Mouse (Mus musculus) small intestine, adult 2 months (tissue): ENCODE results near the gene Ap2m1. TPM values are rescaled to one million over a fixed set of nuclear protein-coding genes. Genes with fewer than 3 reads are reported as not detected.

Source experiments
- H3K27ac ChIP-seq: fragments of 200-500 bp; 2 replicates; pipeline ENCODE4 v1.5.1; 2012; ENCODE audit warnings: low read depth, low read length, control low read depth, inconsistent platforms; ENCODE audit not compliant: insufficient read depth
- H3K27me3 ChIP-seq: fragments of 200-500 bp; 2 replicates; pipeline ENCODE4 v1.6.1; 2012; ENCODE audit warnings: mild to moderate bottlenecking, moderate library complexity, low read length, inconsistent platforms; ENCODE audit not compliant: control insufficient read depth, insufficient read depth
- H3K36me3 ChIP-seq: fragments of 200-500 bp; 2 replicates; pipeline ENCODE4 v1.6.1; 2012; ENCODE audit warnings: mild to moderate bottlenecking, low read length, control low read depth, inconsistent platforms; ENCODE audit not compliant: control insufficient read depth, insufficient read depth
- H3K4me1 ChIP-seq: fragments of 200-500 bp; 2 replicates; pipeline ENCODE4 v1.6.1; 2012; ENCODE audit warnings: low read length, inconsistent platforms, mixed read lengths; ENCODE audit not compliant: control insufficient read depth, insufficient read depth, insufficient read length
- H3K4me3 ChIP-seq: fragments of 200-500 bp; 2 replicates; pipeline ENCODE4 v1.5.1; 2012; ENCODE audit warnings: low read depth, mild to moderate bottlenecking, control low read depth, inconsistent platforms, low read length, moderate library complexity
- CTCF ChIP-seq: fragments of 200-500 bp; IDR thresholded peaks from 2 replicates; pipeline ENCODE4 v1.5.1; 2012; ENCODE audit warnings: low read depth, mild to moderate bottlenecking, control low read depth, inconsistent platforms, low read length, moderate library complexity, mixed read lengths; ENCODE audit not compliant: insufficient replicate concordance, insufficient read length; ENCODE audit errors: extremely low read depth
- POLR2A ChIP-seq: fragments of 200-500 bp; IDR thresholded peaks from 2 replicates; pipeline ENCODE4 v1.6.1; 2012; ENCODE audit warnings: low read depth, mild to moderate bottlenecking, control low read depth, inconsistent platforms, low read length, moderate library complexity
- WGBS: fragments of 180-500 bp; shearing (Covaris S2); methylation state at CpG from one replicate; pipeline ENCODE4 v1.1.7; 2018; 5-methylcytosine and 5-hydroxymethylcytosine counted together
- polyA plus RNA-seq: library from polyadenylated mRNA; depleted of rRNA; stranded (reverse); fragments of >200 nt; gene quantifications from 2 replicates; pipeline ENCODE4 v1.2.3, GENCODE M21; 2012

Gene Ap2m1
- polyA plus RNA-seq, 1 experiment = 508 TPM

DNA sequence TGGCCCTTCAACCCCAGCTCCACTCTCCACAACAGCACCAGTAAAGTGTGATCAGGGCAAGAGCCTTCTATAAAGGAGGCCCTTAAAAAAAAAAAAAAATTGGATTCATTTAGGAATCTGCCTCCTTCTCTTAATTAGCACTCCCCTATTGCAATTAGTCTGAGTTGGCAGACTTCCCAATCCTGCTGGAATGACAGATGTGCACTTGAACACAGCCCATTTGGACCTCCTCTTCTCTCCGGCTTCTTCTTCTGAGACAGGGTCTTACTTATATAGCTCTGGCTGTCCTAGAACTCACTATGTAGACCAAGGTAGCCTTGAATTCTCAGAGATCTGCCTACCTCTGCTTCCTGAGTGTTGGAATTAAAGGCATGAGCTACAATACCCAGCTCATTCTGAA, 5.9 kb upstream of the Ap2m1 start:
- H3K4me3 ChIP-seq = no peak overlapping the region
- H3K4me1 ChIP-seq = no peaks in the 10 kb centered on the region
- peaks cover 61% of the 10 kb centered on the region for H3K36me3 ChIP-seq
- 76% methylated on average over 1 of the region's 1 CpGs for WGBS
- no peaks in the 10 kb centered on the region for H3K27me3 ChIP-seq
- no peak overlapping the region for H3K27ac ChIP-seq
- TF ChIP-seq POLR2A (no peak), CTCF (no peak)

DNA sequence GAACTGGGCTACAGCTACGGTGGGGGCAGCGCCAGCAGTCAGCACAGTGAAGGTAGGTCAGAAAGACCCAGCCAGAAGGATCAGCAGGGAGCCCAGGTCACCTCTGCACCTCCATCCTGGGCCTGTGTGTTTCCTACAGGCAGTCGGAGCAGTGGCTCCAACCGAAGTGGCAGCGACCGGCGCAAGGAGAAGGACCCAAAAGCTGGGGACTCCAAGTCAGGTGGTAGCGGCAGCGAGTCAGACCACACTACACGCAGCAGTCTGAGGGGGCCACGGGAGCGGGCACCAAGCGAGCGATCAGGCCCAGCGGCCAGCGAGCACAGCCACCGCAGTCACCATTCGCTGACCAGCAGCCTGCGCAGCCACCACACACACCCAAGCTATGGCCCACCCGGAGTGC, 4.3 kb upstream of the Ap2m1 start:
- TF ChIP-seq CTCF = no peak
- TF ChIP-seq POLR2A = no peak
- H3K4me3 ChIP-seq = no peak overlapping the region
- H3K4me1 ChIP-seq = no peaks in the 10 kb centered on the region
- no peaks in the 10 kb centered on the region for H3K27me3 ChIP-seq
- H3K36me3 ChIP-seq = peaks cover 49% of the 10 kb centered on the region
- no peak overlapping the region for H3K27ac ChIP-seq
- WGBS = 97% methylated on average over 20 of the region's 20 CpGs

DNA sequence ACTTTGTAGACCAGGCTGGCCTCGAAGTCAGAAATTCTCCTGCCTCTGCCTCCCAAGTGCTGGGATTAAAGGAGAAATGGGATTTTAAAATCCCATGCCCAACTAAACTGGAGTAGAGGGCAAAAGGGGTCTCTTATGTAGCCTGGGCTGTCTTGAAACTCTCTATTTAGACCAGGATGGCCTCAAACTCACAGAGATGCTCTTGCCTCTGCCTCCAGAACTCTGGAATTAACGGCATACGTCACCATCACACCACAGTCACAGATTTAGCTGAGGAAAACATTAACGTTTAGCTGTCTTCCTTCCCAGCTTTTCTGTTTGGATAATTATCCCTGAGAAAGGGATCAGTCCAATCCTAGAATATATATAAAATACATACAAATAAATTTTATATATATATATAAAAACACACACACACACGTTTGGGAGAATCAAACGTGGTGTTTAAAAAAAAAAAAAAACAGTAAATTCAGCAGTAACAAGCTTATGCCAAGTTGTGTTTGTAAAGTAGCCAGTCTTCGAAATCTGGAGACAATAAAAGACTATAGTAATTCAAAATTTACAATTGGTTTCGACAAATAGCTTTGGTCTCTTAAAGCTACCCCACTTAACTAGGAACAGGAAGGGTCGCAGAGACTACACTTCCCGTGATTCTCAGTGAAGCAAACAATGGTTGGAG, 522 bp upstream of the Ap2m1 start:
- H3K27me3 ChIP-seq = no peaks in the 10 kb centered on the region
- WGBS = 28% methylated on average over 10 of the region's 10 CpGs
- TF ChIP-seq POLR2A (no peak), CTCF (no peak)
- peaks cover 10% of the 10 kb centered on the region for H3K4me1 ChIP-seq
- H3K36me3 ChIP-seq = peaks cover 35% of the 10 kb centered on the region
- H3K27ac ChIP-seq = no peak overlapping the region
- H3K4me3 ChIP-seq = no peak overlapping the region

DNA sequence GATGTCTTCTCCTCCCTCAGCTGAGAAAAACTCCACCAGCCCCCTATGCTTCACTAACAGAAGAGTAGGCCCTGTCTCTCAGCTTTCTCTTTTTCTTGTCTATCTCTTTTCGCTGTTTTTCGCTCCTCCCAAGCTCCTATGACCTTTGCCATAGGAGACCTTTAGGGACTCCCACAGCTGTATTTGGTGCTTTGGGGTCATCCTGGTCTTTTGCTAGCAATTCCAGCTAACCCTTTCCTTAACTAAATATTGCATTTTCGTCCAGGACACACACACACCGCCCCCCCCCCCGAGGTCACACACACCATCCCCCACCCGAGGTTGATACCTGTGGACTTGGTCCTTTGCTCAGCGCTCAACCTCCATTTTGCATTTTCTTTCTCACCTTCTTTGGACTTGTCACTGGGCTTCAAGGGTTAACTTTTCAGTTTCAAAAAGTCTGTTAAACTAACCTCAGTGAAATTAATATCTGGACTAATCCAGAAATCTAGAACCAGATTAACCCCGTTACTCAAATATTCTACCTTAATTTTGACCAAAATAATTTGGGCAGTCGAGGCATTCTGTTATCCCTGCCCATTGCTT, 895 bp downstream of the Ap2m1 start:
- Histone ChIP-seq H3K36me3 (peaks cover 39% of the 10 kb centered on the region), H3K27me3 (no peaks in the 10 kb centered on the region), H3K27ac (peak overlapping the region; percentile 94), H3K4me3 (peak overlapping the region; percentile 90), H3K4me1 (peaks cover 10% of the 10 kb centered on the region)
- 15% methylated on average over 9 of the region's 9 CpGs for WGBS
- TF ChIP-seq POLR2A = no peak
- no peak for TF ChIP-seq CTCF

DNA sequence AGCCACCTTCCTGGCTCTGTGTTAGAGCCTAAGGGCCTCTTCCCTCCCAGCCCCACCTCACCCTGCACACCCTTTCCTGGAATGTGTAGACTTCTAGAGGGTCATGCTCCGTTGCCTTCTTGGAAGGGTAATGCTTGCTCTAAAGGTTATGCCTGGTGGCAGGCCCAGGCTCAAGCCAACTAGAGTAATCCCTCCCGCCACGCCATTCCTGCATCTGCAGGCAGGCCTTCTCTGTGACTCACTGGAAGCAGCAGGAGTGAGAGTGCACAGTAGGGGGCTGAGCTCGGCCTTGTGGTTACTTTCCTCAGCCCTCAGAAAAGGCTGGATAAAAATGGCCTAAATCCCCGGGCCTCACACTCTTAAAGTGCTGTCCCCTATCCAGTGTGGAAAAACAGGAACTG, 1.8 kb downstream of the Ap2m1 start:
- H3K27me3 ChIP-seq = no peaks in the 10 kb centered on the region
- H3K36me3 ChIP-seq = peaks cover 43% of the 10 kb centered on the region
- no peak for TF ChIP-seq POLR2A
- TF ChIP-seq CTCF = no peak
- H3K4me3 ChIP-seq = peak overlapping the region; percentile 42
- H3K4me1 ChIP-seq = peaks cover 10% of the 10 kb centered on the region
- WGBS = 29% methylated on average over 5 of the region's 5 CpGs
- H3K27ac ChIP-seq = 0 out of 2 replicates have a peak overlapping the region, but pooled peaks have one; percentile 9

DNA sequence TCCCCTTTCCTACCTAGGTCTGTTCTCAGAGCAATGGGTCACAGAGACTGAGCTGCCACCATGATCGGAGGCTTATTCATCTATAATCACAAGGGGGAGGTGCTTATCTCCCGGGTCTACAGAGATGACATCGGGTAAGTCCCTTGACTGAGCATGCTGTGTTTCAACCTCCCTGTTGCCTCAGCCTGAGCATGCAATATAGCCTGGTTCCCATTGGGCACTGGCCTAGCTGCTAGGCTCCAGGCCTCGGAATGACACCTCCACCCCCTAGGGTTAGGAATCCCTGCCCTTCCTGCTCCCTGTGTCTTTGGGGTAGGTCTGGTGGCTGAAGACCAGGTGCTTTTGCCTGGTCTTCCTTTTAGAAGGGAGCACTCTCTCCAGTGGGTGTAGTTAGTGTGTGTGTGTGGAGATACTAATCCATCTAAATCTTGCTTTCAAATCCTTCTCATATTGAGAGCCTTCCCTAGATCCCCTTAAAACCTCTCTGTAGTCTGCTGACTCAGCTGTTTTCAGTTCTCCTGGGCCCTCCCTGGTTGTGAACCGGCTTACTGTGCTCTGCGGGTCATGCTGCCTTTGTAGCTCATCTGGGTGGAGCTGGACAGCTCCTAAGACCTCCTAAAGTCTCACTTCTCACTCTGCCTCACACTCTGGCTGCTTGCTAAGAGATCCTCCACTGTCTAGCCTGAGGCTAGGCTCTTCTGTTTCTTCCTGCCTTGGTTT, 2.5 kb downstream of the Ap2m1 start:
- TF ChIP-seq POLR2A (no peak), CTCF (no peak)
- Histone ChIP-seq H3K27me3 (no peaks in the 10 kb centered on the region), H3K36me3 (peaks cover 47% of the 10 kb centered on the region), H3K27ac (no peak overlapping the region), H3K4me3 (peak overlapping the region; percentile 42; the same call in 1 of the 2 replicates), H3K4me1 (peaks cover 10% of the 10 kb centered on the region)
- 40% methylated on average over 6 of the region's 6 CpGs for WGBS

DNA sequence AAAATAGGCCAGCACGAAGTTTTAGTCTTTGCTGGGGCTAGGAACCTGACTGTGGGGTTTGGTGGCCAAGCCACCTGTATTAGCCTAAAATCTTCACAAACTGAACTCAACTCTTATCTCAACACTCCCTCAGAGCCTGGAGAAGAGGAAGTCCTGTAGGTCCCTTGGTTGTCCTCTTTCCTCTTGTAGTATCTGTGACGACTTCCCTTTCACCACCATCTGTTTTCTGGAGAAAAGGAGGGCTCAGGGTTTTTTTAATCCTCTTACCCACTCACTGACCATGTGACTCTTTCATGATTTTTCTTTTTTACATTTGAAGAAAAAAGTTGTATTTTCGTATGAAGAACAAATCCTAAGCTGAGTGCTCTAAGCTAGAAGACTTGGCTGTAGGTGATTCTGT, 4.4 kb downstream of the Ap2m1 start:
- Histone ChIP-seq H3K27me3 (no peaks in the 10 kb centered on the region), H3K27ac (no peak overlapping the region), H3K36me3 (peaks cover 57% of the 10 kb centered on the region), H3K4me3 (no peak overlapping the region), H3K4me1 (peaks cover 10% of the 10 kb centered on the region)
- TF ChIP-seq CTCF (no peak), POLR2A (no peak)
- 70% methylated on average over 3 of the region's 3 CpGs for WGBS
